Mouse (Mus musculus): ENCODE measurements around the gene Fdps. TPM values are rescaled to one million over a fixed set of nuclear protein-coding genes. Genes with fewer than 3 reads are reported as not detected.
A peak's percentile ranks its signal among the peaks of the same experiment; 100 is the strongest.

Gene Fdps
- total RNA-seq, 1 experiment: 184 TPM

DNA sequence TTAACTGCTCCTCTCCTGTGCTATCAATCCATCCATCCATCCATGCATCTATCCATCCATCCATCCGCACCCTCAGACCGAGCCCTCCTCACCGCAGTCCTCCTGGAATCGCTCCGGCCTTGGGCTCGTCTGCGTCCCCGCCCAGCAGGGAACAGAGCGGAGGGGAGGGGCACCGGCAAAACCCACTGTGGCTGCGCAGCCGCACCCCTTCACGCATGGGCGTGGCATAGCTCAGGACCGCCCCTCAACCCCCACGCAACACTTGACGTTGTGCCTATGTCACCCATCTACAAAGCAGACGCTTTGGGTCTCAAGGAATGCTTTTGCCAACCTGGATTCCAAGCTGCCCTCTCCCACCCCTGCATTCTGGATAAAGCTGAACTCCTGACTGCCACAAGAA lies 8.6 kb downstream of the Fdps start, which contains the start of gene Rusc1:
TSS of gene Rusc1 (minus strand) at position 137 of the 400 bp plus-strand sequence.
- in situ Hi-C loops (cut with MboI; ENCODE audit: low sequenced_read_pairs in 2 of 2, unreplicated experiment in 2 of 2): no loop called here
- DNase-seq (ENCODE audit: low read depth, low spot score): peak; percentile 74
- no peak for TF ChIP-seq HCFC1 (IDR thresholded peaks at IDR 0.05; ENCODE audit: borderline replicate concordance, insufficient read depth, low read length)
- no peak for TF ChIP-seq ZC3H11A (IDR thresholded peaks at IDR 0.05; ENCODE audit: borderline replicate concordance, low read depth, low read length)
- no peak for TF ChIP-seq MAFK (IDR thresholded peaks at IDR 0.05; ENCODE audit: insufficient read depth, low read depth, low read length)
- no peak for TF ChIP-seq ZNF384 (IDR thresholded peaks at IDR 0.05; ENCODE audit: low read depth, low read length)
- TF ChIP-seq CHD2 (IDR thresholded peaks at IDR 0.05; ENCODE audit: low read depth, low read length): no peak
- H3K4me1 ChIP-seq (ENCODE audit: control insufficient read depth in 2 of 2, insufficient read depth in 2 of 2, low read length in 2 of 2, poor library complexity in 1 of 2): peaks cover 3 to 26% of the 10 kb centered on the region in 2 experiments; a peak in 2 of 4 replicates
- no peak within 1 kb of the TSS for H3K9ac ChIP-seq (ENCODE audit: insufficient read depth, low read depth, low read length, poor library complexity, severe bottlenecking)
- H3K4me3 ChIP-seq (ENCODE audit: insufficient read depth in 1 of 2, low read depth in 1 of 2, low read length in 2 of 2, poor library complexity in 1 of 2, severe bottlenecking in 1 of 2): peak within 1 kb of the TSS; percentile 0 to 15; a peak in 3 of 4 replicates
- H3K9me3 ChIP-seq (ENCODE audit: control insufficient read depth, insufficient read depth, low read depth, low read length): no peaks in the 10 kb centered on the region
- peaks cover 30% of the 10 kb centered on the region for H3K36me3 ChIP-seq (ENCODE audit: control insufficient read depth, insufficient read depth, low read length, poor library complexity, severe bottlenecking)
- H3K27ac ChIP-seq (ENCODE audit: insufficient read depth, low read depth, low read length, poor library complexity, severe bottlenecking): no peak within 1 kb of the TSS

DNA sequence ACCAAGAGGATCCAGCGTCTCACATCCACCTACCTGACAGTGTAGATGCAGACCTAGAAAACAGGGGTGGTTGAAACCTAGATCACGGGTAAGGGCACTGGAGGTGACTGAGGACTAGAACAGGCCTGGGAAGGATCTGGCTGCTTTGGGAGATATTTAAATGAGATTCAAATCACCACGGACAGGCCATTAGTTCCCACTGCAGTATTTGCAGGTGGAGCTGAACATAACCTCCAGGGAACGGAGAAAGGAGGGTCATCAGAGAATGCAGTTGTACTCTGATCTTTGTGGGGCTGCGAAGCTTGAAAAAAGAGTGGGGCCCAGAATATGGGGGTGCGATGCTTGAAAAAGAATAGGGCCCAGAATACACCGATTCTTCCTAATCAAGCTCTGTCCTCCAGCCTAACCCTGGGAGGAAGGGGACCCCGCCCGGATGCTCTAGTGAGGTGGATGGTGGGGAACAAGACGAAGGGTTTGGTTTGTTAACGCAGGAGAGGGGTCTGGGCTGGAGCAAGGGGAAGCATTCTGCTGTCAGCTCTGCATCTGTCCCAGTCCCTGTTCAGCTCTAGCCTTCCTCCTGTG lies 9.2 kb downstream of the Fdps start:
- Histone ChIP-seq H3K36me3 (ENCODE audit: control insufficient read depth, insufficient read depth, low read length, poor library complexity, severe bottlenecking) (peaks cover 26% of the 10 kb centered on the region; the same call in 1 of the 2 replicates), H3K9me3 (ENCODE audit: control insufficient read depth, insufficient read depth, low read depth, low read length) (no peaks in the 10 kb centered on the region), H3K27ac (ENCODE audit: insufficient read depth, low read depth, low read length, poor library complexity, severe bottlenecking) (no peak overlapping the region), H3K4me3 (ENCODE audit: insufficient read depth in 1 of 2, low read depth in 1 of 2, low read length in 2 of 2, poor library complexity in 1 of 2, severe bottlenecking in 1 of 2) (peak overlapping the region in 1 of 2 experiments; percentile 15; a peak in 3 of 4 replicates), H3K4me1 (ENCODE audit: control insufficient read depth in 2 of 2, insufficient read depth in 2 of 2, low read length in 2 of 2, poor library complexity in 1 of 2) (peaks cover 3 to 32% of the 10 kb centered on the region in 2 experiments; a peak in 2 of 4 replicates), H3K9ac (ENCODE audit: insufficient read depth, low read depth, low read length, poor library complexity, severe bottlenecking) (no peak overlapping the region)
- DNase-seq (ENCODE audit: low read depth, low spot score): no peak
- in situ Hi-C loops (cut with MboI; ENCODE audit: low sequenced_read_pairs in 2 of 2, unreplicated experiment in 2 of 2): no loop called here
- TF ChIP-seq CHD2 (IDR thresholded peaks at IDR 0.05; ENCODE audit: low read depth, low read length): no peak
- no peak for TF ChIP-seq ZNF384 (IDR thresholded peaks at IDR 0.05; ENCODE audit: low read depth, low read length)
- TF ChIP-seq MAFK (IDR thresholded peaks at IDR 0.05; ENCODE audit: insufficient read depth, low read depth, low read length): no peak
- TF ChIP-seq HCFC1 (IDR thresholded peaks at IDR 0.05; ENCODE audit: borderline replicate concordance, insufficient read depth, low read length): no peak
- TF ChIP-seq ZC3H11A (IDR thresholded peaks at IDR 0.05; ENCODE audit: borderline replicate concordance, low read depth, low read length): no peak

- in situ Hi-C loops (cut with MboI; ENCODE audit: low sequenced_read_pairs in 2 of 2, unreplicated experiment in 2 of 2): no loop called here
- peaks cover 26% of the 10 kb centered on the region; the same call in 1 of the 2 replicates for H3K36me3 ChIP-seq (ENCODE audit: control insufficient read depth, insufficient read depth, low read length, poor library complexity, severe bottlenecking)
- no peaks in the 10 kb centered on the region for H3K9me3 ChIP-seq (ENCODE audit: control insufficient read depth, insufficient read depth, low read depth, low read length)
- no peak for TF ChIP-seq MAFK (IDR thresholded peaks at IDR 0.05; ENCODE audit: insufficient read depth, low read depth, low read length)
- no peak for TF ChIP-seq ZNF384 (IDR thresholded peaks at IDR 0.05; ENCODE audit: low read depth, low read length)
- no peak for TF ChIP-seq ZC3H11A (IDR thresholded peaks at IDR 0.05; ENCODE audit: borderline replicate concordance, low read depth, low read length)
- TF ChIP-seq HCFC1 (IDR thresholded peaks at IDR 0.05; ENCODE audit: borderline replicate concordance, insufficient read depth, low read length): no peak
- no peak for TF ChIP-seq CHD2 (IDR thresholded peaks at IDR 0.05; ENCODE audit: low read depth, low read length)
- no peak for DNase-seq (ENCODE audit: low read depth, low spot score)
- H3K27ac ChIP-seq (ENCODE audit: insufficient read depth, low read depth, low read length, poor library complexity, severe bottlenecking): no peak overlapping the region
- peaks cover 3 to 34% of the 10 kb centered on the region in 2 experiments; a peak in 2 of 4 replicates for H3K4me1 ChIP-seq (ENCODE audit: control insufficient read depth in 2 of 2, insufficient read depth in 2 of 2, low read length in 2 of 2, poor library complexity in 1 of 2)
- H3K9ac ChIP-seq (ENCODE audit: insufficient read depth, low read depth, low read length, poor library complexity, severe bottlenecking): no peak overlapping the region
- H3K4me3 ChIP-seq (ENCODE audit: insufficient read depth in 1 of 2, low read depth in 1 of 2, low read length in 2 of 2, poor library complexity in 1 of 2, severe bottlenecking in 1 of 2): peak overlapping the region; percentile 78 to 82; a peak in 1 of 4 replicates
Measured at GRCm38 (mm10) chr3:89091811-89092508, 9.8 kb downstream of the Fdps start.

DNA sequence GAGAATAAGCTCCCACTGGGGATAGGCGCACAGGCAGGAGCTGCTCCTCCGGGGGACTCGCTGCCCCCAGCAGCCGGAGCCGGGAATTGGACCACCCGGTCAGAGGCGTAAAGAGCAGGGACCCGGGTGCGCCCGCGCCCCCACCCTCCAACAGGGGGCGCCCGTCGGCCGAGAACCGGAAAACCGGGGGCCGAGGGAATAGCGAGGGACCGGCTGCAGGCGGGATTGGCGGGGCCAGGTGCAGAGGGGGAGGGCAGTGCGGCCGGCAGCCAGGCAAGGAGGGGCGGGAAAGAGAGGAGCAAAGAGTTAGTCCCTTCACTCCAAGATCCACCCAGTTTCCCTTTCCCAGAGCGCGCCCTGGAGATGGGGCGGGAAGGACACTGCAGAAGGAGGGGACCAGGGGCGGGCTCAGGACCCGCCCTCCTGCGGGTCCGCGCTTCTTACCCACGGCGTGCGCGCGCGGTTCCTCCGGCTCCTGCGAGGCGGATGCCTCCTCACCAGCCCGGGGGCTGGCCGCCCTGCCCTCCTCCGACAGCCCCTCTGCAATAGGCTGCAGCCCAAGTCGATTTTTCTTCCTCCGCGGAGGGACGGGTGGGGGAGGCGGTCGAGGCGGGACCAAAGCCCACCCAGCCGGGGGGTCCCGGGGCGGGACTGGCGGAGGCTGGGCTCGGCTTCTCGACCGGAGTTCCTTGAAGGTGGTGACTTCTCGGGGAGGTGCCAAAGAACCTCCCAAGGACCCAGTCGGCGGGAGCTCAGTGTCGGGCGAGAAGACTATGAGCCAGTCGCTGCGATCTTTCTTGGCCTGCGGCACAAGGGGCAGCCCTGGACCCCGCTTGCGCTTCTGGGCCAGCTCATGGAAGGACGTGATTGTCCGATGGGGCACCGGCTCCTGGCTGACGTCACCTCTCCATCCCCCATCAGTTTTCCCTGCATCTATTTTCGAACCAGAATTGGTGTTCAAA lies 10.8 kb downstream of the Fdps start:
- DNase-seq (ENCODE audit: low read depth, low spot score): peak; percentile 71
- in situ Hi-C loops (cut with MboI; ENCODE audit: low sequenced_read_pairs in 2 of 2, unreplicated experiment in 2 of 2): no loop called here
- peak overlapping the region; percentile 78 to 82 for H3K4me3 ChIP-seq (ENCODE audit: insufficient read depth in 1 of 2, low read depth in 1 of 2, low read length in 2 of 2, poor library complexity in 1 of 2, severe bottlenecking in 1 of 2)
- peak overlapping the region; percentile 47 for H3K9ac ChIP-seq (ENCODE audit: insufficient read depth, low read depth, low read length, poor library complexity, severe bottlenecking)
- no peak for TF ChIP-seq ZC3H11A (IDR thresholded peaks at IDR 0.05; ENCODE audit: borderline replicate concordance, low read depth, low read length)
- no peak for TF ChIP-seq CHD2 (IDR thresholded peaks at IDR 0.05; ENCODE audit: low read depth, low read length)
- TF ChIP-seq MAFK (IDR thresholded peaks at IDR 0.05; ENCODE audit: insufficient read depth, low read depth, low read length): no peak
- TF ChIP-seq ZNF384 (IDR thresholded peaks at IDR 0.05; ENCODE audit: low read depth, low read length): no peak
- TF ChIP-seq HCFC1 (IDR thresholded peaks at IDR 0.05; ENCODE audit: borderline replicate concordance, insufficient read depth, low read length): no peak
- no peak overlapping the region for H3K27ac ChIP-seq (ENCODE audit: insufficient read depth, low read depth, low read length, poor library complexity, severe bottlenecking)
- H3K9me3 ChIP-seq (ENCODE audit: control insufficient read depth, insufficient read depth, low read depth, low read length): no peaks in the 10 kb centered on the region
- H3K36me3 ChIP-seq (ENCODE audit: control insufficient read depth, insufficient read depth, low read length, poor library complexity, severe bottlenecking): peaks cover 20% of the 10 kb centered on the region; the same call in 1 of the 2 replicates
- H3K4me1 ChIP-seq (ENCODE audit: control insufficient read depth in 2 of 2, insufficient read depth in 2 of 2, low read length in 2 of 2, poor library complexity in 1 of 2): peaks cover 3 to 34% of the 10 kb centered on the region in 2 experiments; a peak in 2 of 4 replicates

Measured in ES-E14 (cell line).